ENCODE assay signal across 10 mouse cellular contexts in genomic region chr15:89547321-89547720, GRCm38 (mm10). TPM values are rescaled to one million over a fixed set of nuclear protein-coding genes. Genes with fewer than 3 reads are reported as not detected.
DNase-seq lines count a peak whose midpoint lies in the region; ATAC-seq and TF ChIP-seq lines count a peak whose summit lies in the region.
"Had no signal": no experiment of that assay in that cellular context is flagged by ENCODE, and none has a peak within 500 bp of the region (broad histone marks: within the 10 kb centered on the region; RNA-seq: fewer than 3 reads in every experiment).

No protein-coding gene starts in this region.

- H3K27me3 ChIP-seq in heart, embryonic 11.5 days (ENCODE audit: control insufficient read depth, insufficient read depth, low read length), result peaks cover 26% of the 10 kb centered on the region
- peaks cover 9% of the 10 kb centered on the region; the same call in 1 of the 2 replicates for H3K27me3 ChIP-seq in neural tube, embryonic 11.5 days (ENCODE audit: control insufficient read depth, insufficient read depth, low read length)
- 0 out of 2 replicates have a peak, but pooled peaks cover 8% of the 10 kb centered on the region for H3K27me3 ChIP-seq in intestine, postnatal 0 days (replicated peaks; ENCODE audit: control insufficient read depth, insufficient read depth, low read length)

- no peak for DNase-seq in heart, postnatal 36 days
- DNase-seq in neural tube, embryonic 11.5 days (ENCODE audit: low spot score), result no peak
- no peak for DNase-seq in neural tube, embryonic 10.5 days (ENCODE audit: extremely low spot score, low spot score)
- no peak for DNase-seq in layer of hippocampus, adult 2 months (ENCODE audit: low spot score in 2 of 2)
- DNase-seq in B cell, adult 2 months, result no peak
- no peak for DNase-seq in right cerebral cortex, postnatal 4 days

- peak overlapping the region; percentile 42 for H3K4me3 ChIP-seq in heart, embryonic 11.5 days (ENCODE audit: low read depth, low read length)
- peak overlapping the region; percentile 31 for H3K4me3 ChIP-seq in neural tube, embryonic 11.5 days (ENCODE audit: low read depth, low read length)
- no peak overlapping the region for H3K4me3 ChIP-seq in intestine, postnatal 0 days (ENCODE audit: low read depth, low read length)
- H3K4me3 ChIP-seq in layer of hippocampus, adult 2 months, result no peak overlapping the region

- peak overlapping the region; percentile 86 for H3K4me2 ChIP-seq in heart, embryonic 11.5 days
- H3K4me2 ChIP-seq in neural tube, embryonic 11.5 days (ENCODE audit: low read depth), result peak overlapping the region; percentile 68
- H3K4me2 ChIP-seq in intestine, postnatal 0 days (replicated peaks; ENCODE audit: low read depth), result 0 out of 2 replicates have a peak overlapping the region, but pooled peaks have one; percentile 45

- peak overlapping the region; percentile 54; the same call in 1 of the 2 replicates for H3K9ac ChIP-seq in heart, embryonic 11.5 days (ENCODE audit: low read depth, low read length)
- no peak overlapping the region for H3K9ac ChIP-seq in neural tube, embryonic 11.5 days (ENCODE audit: low read length)
- H3K9ac ChIP-seq in intestine, postnatal 0 days (ENCODE audit: low read depth, low read length), result no peak overlapping the region

- 0 out of 2 replicates have a peak, but pooled peaks cover 4% of the 10 kb centered on the region for H3K4me1 ChIP-seq in heart, embryonic 11.5 days (ENCODE audit: control insufficient read depth, insufficient read depth, low read length)
- 0 out of 2 replicates have a peak, but pooled peaks cover 5% of the 10 kb centered on the region for H3K4me1 ChIP-seq in neural tube, embryonic 11.5 days (ENCODE audit: control insufficient read depth, insufficient read depth, low read length)
- no peaks in the 10 kb centered on the region for H3K4me1 ChIP-seq in intestine, postnatal 0 days (replicated peaks; ENCODE audit: control insufficient read depth, insufficient read depth, low read length)

- intact Hi-C loops in heart, postnatal 36 days (cut with DNase I), result loop anchor here (5.0 kb wide), 1 partner anchor 45 kb away; no protein-coding TSS in a partner anchor

- H3K36me3 ChIP-seq in heart, embryonic 11.5 days (ENCODE audit: control insufficient read depth, insufficient read depth, low read length), result no peaks in the 10 kb centered on the region; the same call in 1 of the 2 replicates
- no peaks in the 10 kb centered on the region for H3K36me3 ChIP-seq in neural tube, embryonic 11.5 days (ENCODE audit: control insufficient read depth, insufficient read depth, low read length)
- H3K36me3 ChIP-seq in intestine, postnatal 0 days (ENCODE audit: control insufficient read depth, insufficient read depth), result no peaks in the 10 kb centered on the region

- ATAC-seq in heart, embryonic 11.5 days (replicated peaks; ENCODE audit: insufficient number of reproducible peaks, low FRiP score, low TSS enrichment), result no peak
- ATAC-seq in neural tube, embryonic 11.5 days (ENCODE audit: insufficient read depth, low FRiP score, low TSS enrichment), result no peak
- no peak for ATAC-seq in intestine, postnatal 0 days
- ATAC-seq: activated CD4-positive, CD25-positive, alpha-beta regulatory T cell, adult 4 months; CD4-positive, CD25-positive, alpha-beta regulatory T cell, adult 4 months had no signal

- H3K9me3 ChIP-seq in heart, embryonic 11.5 days (replicated peaks; ENCODE audit: control insufficient read depth, low read length), result no peaks in the 10 kb centered on the region
- no peaks in the 10 kb centered on the region for H3K9me3 ChIP-seq in neural tube, embryonic 11.5 days (ENCODE audit: control insufficient read depth, low read length)
- H3K9me3 ChIP-seq in intestine, postnatal 0 days (ENCODE audit: control insufficient read depth), result no peaks in the 10 kb centered on the region

- TF ChIP-seq CTCF in intestine, postnatal 0 days (IDR thresholded peaks at IDR 0.05; ENCODE audit: low read depth), result no peak
- no peak for TF ChIP-seq CTCF in layer of hippocampus, adult 2 months (conservative IDR thresholded peaks at IDR 0.05)

- H3K27ac ChIP-seq in heart, embryonic 11.5 days (ENCODE audit: low read depth, low read length), result no peak overlapping the region
- no peak overlapping the region for H3K27ac ChIP-seq in neural tube, embryonic 11.5 days (ENCODE audit: low read depth, low read length)
- H3K27ac ChIP-seq in intestine, postnatal 0 days (ENCODE audit: low read depth, low read length), result no peak overlapping the region
- no peak overlapping the region for H3K27ac ChIP-seq in layer of hippocampus, adult 2 months

- 67% methylated on average over 8 of the region's 8 CpGs for WGBS in heart, embryonic 11.5 days (ENCODE audit: insufficient replicate concordance)
- WGBS in neural tube, embryonic 11.5 days, result 47% methylated on average over 8 of the region's 8 CpGs
- 65% methylated on average over 8 of the region's 8 CpGs for WGBS in intestine, postnatal 0 days

RNA-seq across cellular contexts. Expression of gene Acr, which starts 20.8 kb away (rescaled TPM):
- 0.20 TPM in 2 replicates for polyA plus RNA-seq in heart, embryonic 11.5 days (2014; fragmentation: Nextera tagmentation; extraction: Ambion mirVana)
- under 1 TPM; 0.25 to 0.68 TPM for total RNA-seq in heart, postnatal 36 days (2021)
- polyA plus RNA-seq in neural tube, embryonic 11.5 days (2014; fragmentation: Nextera tagmentation; extraction: Ambion mirVana), result 0.40 TPM in 1 of 2 replicates, not detected in the other
- 0.10 and 0.14 TPM in 2 replicates for polyA plus RNA-seq in intestine, postnatal 0 days (2015; fragmentation: Nextera tagmentation; extraction: Ambion mirVana)
- total RNA-seq in layer of hippocampus, adult 2 months (2021), result 1 to 10 TPM in 1 of 2 experiments, under 1 TPM in 1; 0.92 to 1.3 TPM
- polyA plus RNA-seq: activated CD4-positive, CD25-positive, alpha-beta regulatory T cell, adult 4 months; CD4-positive, CD25-positive, alpha-beta regulatory T cell, adult 4 months had no signal

RNA-seq across cellular contexts. Expression of gene Rabl2, which starts 44.4 kb away (rescaled TPM):
- 25.8 and 27.5 TPM in 2 replicates for polyA plus RNA-seq in heart, embryonic 11.5 days (2014; fragmentation: Nextera tagmentation; extraction: Ambion mirVana)
- 1 to 10 TPM; 4.4 to 5.4 TPM for total RNA-seq in heart, postnatal 36 days (2021)
- 96.7 and 104 TPM in 2 replicates for polyA plus RNA-seq in neural tube, embryonic 11.5 days (2014; fragmentation: Nextera tagmentation; extraction: Ambion mirVana)
- polyA plus RNA-seq in intestine, postnatal 0 days (2015; fragmentation: Nextera tagmentation; extraction: Ambion mirVana), result 7.1 and 7.6 TPM in 2 replicates
- 10 to 100 TPM; 29.6 to 29.9 TPM for total RNA-seq in layer of hippocampus, adult 2 months (2021)

RNA-seq across cellular contexts. Expression of gene Shank3, which starts 47.9 kb away (rescaled TPM):
- polyA plus RNA-seq in heart, embryonic 11.5 days (2014; fragmentation: Nextera tagmentation; extraction: Ambion mirVana), result 2.1 and 2.7 TPM in 2 replicates
- 10 to 100 TPM; 47.0 to 56.3 TPM for total RNA-seq in heart, postnatal 36 days (2021)
- 2.7 and 3.0 TPM in 2 replicates for polyA plus RNA-seq in neural tube, embryonic 11.5 days (2014; fragmentation: Nextera tagmentation; extraction: Ambion mirVana)
- polyA plus RNA-seq in intestine, postnatal 0 days (2015; fragmentation: Nextera tagmentation; extraction: Ambion mirVana), result 0.51 and 0.73 TPM in 2 replicates
- total RNA-seq in layer of hippocampus, adult 2 months (2021), result 100 to 1,000 TPM; 243 to 251 TPM
- polyA plus RNA-seq: activated CD4-positive, CD25-positive, alpha-beta regulatory T cell, adult 4 months; CD4-positive, CD25-positive, alpha-beta regulatory T cell, adult 4 months had no signal

Comparison
In these comparisons a context has a peak if more than half of its experiments do, and no peak if none do; other contexts are left out.
1. H3K4me3 ChIP-seq: peak in heart, embryonic 11.5 days (single experiment) and neural tube, embryonic 11.5 days (single experiment); none in intestine, postnatal 0 days (single experiment) and layer of hippocampus, adult 2 months (single experiment).
2. Peak in every context shown above with its lines, with median percentiles within 50 percentile points of each other: H3K4me2 ChIP-seq.